ENCODE assay signal across 9 mouse cellular contexts in the genomic region with DNA sequence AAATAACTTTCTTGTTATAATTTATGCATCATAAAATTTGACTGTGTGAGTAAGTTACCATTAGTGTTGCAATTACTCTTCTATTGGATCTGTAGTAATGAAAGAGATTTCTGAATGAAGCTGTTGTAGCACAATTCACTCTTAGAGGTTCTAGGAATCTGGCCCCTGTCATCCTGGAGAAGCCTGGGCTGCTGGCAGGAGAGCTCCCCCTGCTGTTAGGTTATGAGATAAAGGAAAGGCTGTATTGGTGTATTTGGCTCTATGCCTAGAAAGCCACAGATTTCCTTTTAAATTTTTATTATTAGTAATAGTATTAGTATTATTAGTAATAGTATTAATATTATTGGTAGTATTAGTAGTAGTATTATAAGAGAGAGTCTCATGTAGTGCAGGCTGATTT.
DNase-seq lines count a peak whose midpoint lies in the region; ATAC-seq and TF ChIP-seq lines count a peak whose summit lies in the region.
"Had no signal": no experiment of that assay in that cellular context is flagged by ENCODE, and none has a peak within 500 bp of the region (broad histone marks: within the 10 kb centered on the region; RNA-seq: fewer than 3 reads in every experiment).

No protein-coding gene starts in this region.

- no peak for ATAC-seq in kidney, embryonic 14.5 days (ENCODE audit: low FRiP score, low TSS enrichment)

- peak; percentile 62 for TF ChIP-seq RAD21 in CH12.LX (IDR thresholded peaks at IDR 0.05; ENCODE audit: low read depth, low read length)

- no peaks in the 10 kb centered on the region for H3K27me3 ChIP-seq in kidney, adult 2 months (replicated peaks; ENCODE audit: control insufficient read depth, insufficient read depth, low read length)
- H3K27me3 ChIP-seq in kidney, embryonic 14.5 days (ENCODE audit: control insufficient read depth, insufficient read depth, low read length), result no peaks in the 10 kb centered on the region
- no peaks in the 10 kb centered on the region for H3K27me3 ChIP-seq in CH12.LX (replicated peaks)
- no peaks in the 10 kb centered on the region; the same call in 1 of the 2 replicates for H3K27me3 ChIP-seq in small intestine, adult 2 months (ENCODE audit: control insufficient read depth, insufficient read depth, low read length)
- H3K27me3 ChIP-seq: embryonic facial prominence, embryonic 15.5 days; limb, embryonic 12.5 days had no signal

- H3K9ac ChIP-seq in kidney, embryonic 14.5 days (ENCODE audit: low read depth, low read length), result no peak overlapping the region
- H3K9ac ChIP-seq in CH12.LX (ENCODE audit: insufficient read depth, low read depth), result no peak overlapping the region
- H3K9ac ChIP-seq: embryonic facial prominence, embryonic 15.5 days; limb, embryonic 12.5 days had no signal

- H3K36me3 ChIP-seq in kidney, adult 2 months (ENCODE audit: control insufficient read depth, insufficient read depth, low read length), result no peaks in the 10 kb centered on the region
- H3K36me3 ChIP-seq in kidney, embryonic 14.5 days (ENCODE audit: control insufficient read depth, insufficient read depth, low read length), result no peaks in the 10 kb centered on the region
- no peaks in the 10 kb centered on the region for H3K36me3 ChIP-seq in CH12.LX (replicated peaks in 1 of 2; ENCODE audit: control insufficient read depth in 1 of 2, insufficient read depth in 1 of 2, low read length in 1 of 2)
- no peaks in the 10 kb centered on the region for H3K36me3 ChIP-seq in small intestine, adult 2 months (ENCODE audit: control insufficient read depth, insufficient read depth, low read length)
- H3K36me3 ChIP-seq: embryonic facial prominence, embryonic 15.5 days; limb, embryonic 12.5 days had no signal

- H3K4me1 ChIP-seq in kidney, adult 2 months (ENCODE audit: control insufficient read depth, insufficient read depth, low read length), result no peaks in the 10 kb centered on the region
- H3K4me1 ChIP-seq in kidney, embryonic 14.5 days (ENCODE audit: control insufficient read depth, insufficient read depth, low read length), result no peaks in the 10 kb centered on the region
- H3K4me1 ChIP-seq in CH12.LX (ENCODE audit: control insufficient read depth in 1 of 2, insufficient read depth in 2 of 2), result no peaks in the 10 kb centered on the region
- no peaks in the 10 kb centered on the region for H3K4me1 ChIP-seq in small intestine, adult 2 months (ENCODE audit: control insufficient read depth, insufficient read depth, insufficient read length, low read length)
- H3K4me1 ChIP-seq: embryonic facial prominence, embryonic 15.5 days; limb, embryonic 12.5 days had no signal

- intact Hi-C loops in left cerebral cortex, adult 2 months (cut with DNase I), result loop anchor here (1.0 to 5.0 kb wide), 4 partner anchors 548 to 1029 kb away; no protein-coding TSS in a partner anchor

- H3K79me2 ChIP-seq in CH12.LX (replicated peaks; ENCODE audit: control insufficient read depth, extremely low read depth, insufficient read depth, poor library complexity, severe bottlenecking), result no peaks in the 10 kb centered on the region

- dilution Hi-C loops in CH12.LX (cut with MboI; ENCODE audit: extremely low pct_ligation_motif_present, extremely low pct_unique_long_range_greater_than_20kb, low sequenced_read_pairs), result no loop called here

- peak; percentile 63 for DNase-seq in kidney, adult 2 months
- DNase-seq in CH12.LX (ENCODE audit: extremely low read depth) (peak; percentile 40), NIH3T3 (ENCODE audit: low read depth) (peak; percentile 68)
- peak; percentile 44 for DNase-seq in embryo, embryonic 9.5 days (ENCODE audit: extremely low spot score)
- peak; percentile 10 to 23 for DNase-seq in left cerebral cortex, adult 2 months (ENCODE audit: extremely low spot score in 1 of 2, low spot score in 2 of 2)

- no peaks in the 10 kb centered on the region for H3K9me3 ChIP-seq in kidney, embryonic 14.5 days (ENCODE audit: control insufficient read depth, low read length)
- no peaks in the 10 kb centered on the region for H3K9me3 ChIP-seq in CH12.LX (replicated peaks; ENCODE audit: low read length)
- H3K9me3 ChIP-seq: embryonic facial prominence, embryonic 15.5 days; limb, embryonic 12.5 days had no signal

- no peak for TF ChIP-seq POLR2A in kidney, adult 2 months (IDR thresholded peaks at IDR 0.05; ENCODE audit: low read depth, low read length)
- TF ChIP-seq POLR2A in CH12.LX (IDR thresholded peaks at IDR 0.05; ENCODE audit: low read depth, low read length), result no peak
- TF ChIP-seq POLR2A in small intestine, adult 2 months (IDR thresholded peaks at IDR 0.05; ENCODE audit: low read depth, low read length), result no peak

- TF ChIP-seq CTCF in kidney, adult 2 months (conservative IDR thresholded peaks at IDR 0.05; ENCODE audit: insufficient read depth, insufficient read length, low read depth, low read length), result peak; percentile 69
- peak; percentile 36 to 75; a peak in 3 of 4 replicates for TF ChIP-seq CTCF in CH12.LX (conservative IDR thresholded peaks at IDR 0.05 in 1 of 2, IDR thresholded peaks at IDR 0.05 in 1 of 2; ENCODE audit: low read depth in 2 of 2, low read length in 2 of 2)
- TF ChIP-seq CTCF in left cerebral cortex, adult 2 months (IDR thresholded peaks at IDR 0.05), result peak; percentile 70
- peak; percentile 41; the same call in 1 of the 2 replicates for TF ChIP-seq CTCF in small intestine, adult 2 months (IDR thresholded peaks at IDR 0.05; ENCODE audit: extremely low read depth, insufficient read length, insufficient replicate concordance, low read depth, low read length)

- H3K4me2 ChIP-seq in kidney, embryonic 14.5 days (replicated peaks; ENCODE audit: low read depth, low read length), result no peak overlapping the region
- H3K4me2 ChIP-seq in CH12.LX (ENCODE audit: insufficient read depth, low read depth, poor library complexity, severe bottlenecking), result no peak overlapping the region
- H3K4me2 ChIP-seq: embryonic facial prominence, embryonic 15.5 days; limb, embryonic 12.5 days had no signal

- in situ Hi-C loops in CH12.LX (cut with MboI; ENCODE audit: low pct_ligation_motif_present, low pct_unique_long_range_greater_than_20kb, low sequenced_read_pairs), result loop anchor here (10.0 to 25.0 kb wide), 2 partner anchors 557 to 1029 kb away; no protein-coding TSS in a partner anchor

- no peak overlapping the region for H3K4me3 ChIP-seq in kidney, adult 2 months (ENCODE audit: insufficient read depth, low read depth, low read length)
- H3K4me3 ChIP-seq in kidney, embryonic 14.5 days (ENCODE audit: low read length), result no peak overlapping the region
- no peak overlapping the region for H3K4me3 ChIP-seq in CH12.LX (replicated peaks in 1 of 3; ENCODE audit: low read depth in 2 of 3, low read length in 2 of 3, poor library complexity in 1 of 3)
- no peak overlapping the region for H3K4me3 ChIP-seq in left cerebral cortex, adult 2 months
- H3K4me3 ChIP-seq in small intestine, adult 2 months (ENCODE audit: low read depth, low read length), result no peak overlapping the region
- H3K4me3 ChIP-seq: embryonic facial prominence, embryonic 15.5 days; limb, embryonic 12.5 days had no signal

- H3K27ac ChIP-seq in kidney, adult 2 months (ENCODE audit: insufficient read depth, low read depth, low read length), result no peak overlapping the region
- H3K27ac ChIP-seq in kidney, embryonic 14.5 days (ENCODE audit: low read depth, low read length), result no peak overlapping the region
- no peak overlapping the region for H3K27ac ChIP-seq in CH12.LX (ENCODE audit: insufficient read depth, low read depth)
- H3K27ac ChIP-seq in left cerebral cortex, adult 2 months, result no peak overlapping the region
- H3K27ac ChIP-seq in small intestine, adult 2 months (ENCODE audit: insufficient read depth, low read depth, low read length), result no peak overlapping the region
- H3K27ac ChIP-seq: embryonic facial prominence, embryonic 15.5 days; limb, embryonic 12.5 days had no signal

- TF ChIP-seq EP300 in CH12.LX (IDR thresholded peaks at IDR 0.05; ENCODE audit: low read length), result no peak

TF ChIP-seq in CH12.LX, 34 proteins besides CTCF, POLR2A, EP300 and RAD21:
- TF ChIP-seq POLR2AphosphoS2 (IDR thresholded peaks at IDR 0.05; ENCODE audit: low read depth, low read length) (no peak), SMC3 (IDR thresholded peaks at IDR 0.05; ENCODE audit: low read depth, low read length) (peak; percentile 71)

Comparison
In these comparisons a context has a peak if more than half of its experiments do, and no peak if none do; other contexts are left out.
1. DNase-seq: peak in every context shown above with its lines; median percentile 68 in NIH3T3; 63 in kidney, adult 2 months; 44 in embryo, embryonic 9.5 days; 40 in CH12.LX; 16 in left cerebral cortex, adult 2 months.